Mouse (Mus musculus) cortical plate, adult 2 months (tissue): ENCODE data around the gene Fam222b. TPM values are rescaled to one million over a fixed set of nuclear protein-coding genes. Genes with fewer than 3 reads are reported as not detected.
A peak's percentile ranks its signal among the peaks of the same experiment; 100 is the strongest.

Experiments used
- H3K27ac ChIP-seq: fragments of 200-500 bp; 2 replicates; pipeline ENCODE4 v1.5.1; 2012; ENCODE audit warnings: low read length, control low read depth, inconsistent platforms; ENCODE audit not compliant: insufficient read depth
- H3K4me1 ChIP-seq: fragments of 200-500 bp; 2 replicates; pipeline ENCODE4 v1.6.1; 2011; ENCODE audit warnings: low read length; ENCODE audit not compliant: control insufficient read depth, insufficient read depth
- H3K4me3 ChIP-seq: fragments of 200-500 bp; 2 replicates; pipeline ENCODE4 v1.5.1; 2011; ENCODE audit warnings: mild to moderate bottlenecking, low read length, control low read depth; ENCODE audit not compliant: insufficient read depth
- CTCF ChIP-seq: fragments of 200-500 bp; IDR thresholded peaks from 2 replicates; pipeline ENCODE4 v1.5.1; 2011; ENCODE audit warnings: mild to moderate bottlenecking, control low read depth, low read length; ENCODE audit not compliant: insufficient read depth; ENCODE audit errors: extremely low read depth
- POLR2A ChIP-seq: fragments of 200-500 bp; IDR thresholded peaks from 2 replicates; pipeline ENCODE4 v1.6.1; 2011; ENCODE audit warnings: mild to moderate bottlenecking, low read length, control low read depth; ENCODE audit not compliant: insufficient read depth; ENCODE audit errors: extremely low read depth
- polyA plus RNA-seq: library from polyadenylated mRNA; depleted of rRNA; stranded (reverse); fragments of >200 nt; gene quantifications from 2 replicates; pipeline ENCODE4 v1.2.3, GENCODE M21; 2012

Fam222b gene
- polyA plus RNA-seq, 1 experiment: 19.5 TPM

- no peak for TF ChIP-seq CTCF
- 0 out of 2 replicates have a peak, but pooled peaks have one; percentile 14 for TF ChIP-seq POLR2A
- Histone ChIP-seq H3K4me3 (peak within 1 kb of the TSS; percentile 67), H3K27ac (no peak within 1 kb of the TSS), H3K4me1 (0 out of 2 replicates have a peak, but pooled peaks cover 2% of the 10 kb centered on the region)
Observed at GRCm38 (mm10) chr11:78176402-78176862, 82.0 kb downstream of the Fam222b start, which contains the start of the genes Nek8 and Tlcd1. TSS of gene Nek8 (minus strand) at chr11:78176675. TSS of gene Tlcd1 (plus strand) at chr11:78176711.

- no peak for TF ChIP-seq CTCF
- no peak for TF ChIP-seq POLR2A
- peak overlapping the region; percentile 67 for H3K4me3 ChIP-seq
- H3K27ac ChIP-seq: no peak overlapping the region
- 0 out of 2 replicates have a peak, but pooled peaks cover 2% of the 10 kb centered on the region for H3K4me1 ChIP-seq
Observed at GRCm38 (mm10) chr11:78176905-78177331, 82.5 kb downstream of the Fam222b start.

GRCm38 (mm10) chr11:78177437-78177836 is 83.0 kb downstream of the Fam222b start:
- Histone ChIP-seq H3K4me1 (0 out of 2 replicates have a peak, but pooled peaks cover 2% of the 10 kb centered on the region), H3K27ac (no peak overlapping the region), H3K4me3 (peak overlapping the region; percentile 26; the same call in 1 of the 2 replicates)
- no peak for TF ChIP-seq CTCF
- TF ChIP-seq POLR2A: no peak

GRCm38 (mm10) chr11:78177903-78178858 is 83.7 kb downstream of the Fam222b start:
- H3K4me3 ChIP-seq: peak overlapping the region; percentile 26
- TF ChIP-seq CTCF: peak; percentile 91
- peak; percentile 39; the same call in 1 of the 2 replicates for TF ChIP-seq POLR2A
- H3K4me1 ChIP-seq: 0 out of 2 replicates have a peak, but pooled peaks cover 2% of the 10 kb centered on the region
- peak overlapping the region; percentile 66 for H3K27ac ChIP-seq

- 0 out of 2 replicates have a peak, but pooled peaks cover 2% of the 10 kb centered on the region for H3K4me1 ChIP-seq
- H3K27ac ChIP-seq: peak overlapping the region; percentile 66
- 0 out of 2 replicates have a peak, but pooled peaks have one; percentile 19 for TF ChIP-seq POLR2A
- TF ChIP-seq CTCF: no peak
- peak overlapping the region; percentile 26 for H3K4me3 ChIP-seq
Observed at GRCm38 (mm10) chr11:78178859-78179437, 84.5 kb downstream of the Fam222b start.

GRCm38 (mm10) chr11:78179438-78179999 is 85.1 kb downstream of the Fam222b start:
- Histone ChIP-seq H3K4me3 (peak overlapping the region; percentile 26; the same call in 1 of the 2 replicates), H3K27ac (no peak overlapping the region), H3K4me1 (0 out of 2 replicates have a peak, but pooled peaks cover 2% of the 10 kb centered on the region)
- TF ChIP-seq CTCF: no peak
- TF ChIP-seq POLR2A: no peak

GRCm38 (mm10) chr11:78180081-78180761 is 85.8 kb downstream of the Fam222b start:
- Histone ChIP-seq H3K27ac (no peak overlapping the region), H3K4me1 (0 out of 2 replicates have a peak, but pooled peaks cover 2% of the 10 kb centered on the region)
- TF ChIP-seq CTCF (no peak), POLR2A (no peak)

GRCm38 (mm10) chr11:78181830-78182357 is 87.4 kb downstream of the Fam222b start:
- H3K4me3 ChIP-seq: peak overlapping the region; percentile 55; the same call in 1 of the 2 replicates
- 0 out of 2 replicates have a peak, but pooled peaks cover 2% of the 10 kb centered on the region for H3K4me1 ChIP-seq
- no peak overlapping the region for H3K27ac ChIP-seq
- TF ChIP-seq CTCF (no peak), POLR2A (no peak)

More at GRCm38 (mm10) chr11:78180081-78180761, 85.8 kb downstream of the Fam222b start:
- H3K4me3 ChIP-seq: no peak overlapping the region
